Mouse (Mus musculus) heart, postnatal 0 days (tissue): ENCODE data around the gene Zfyve9.

Source experiments
- CTCF ChIP-seq: IDR thresholded peaks from 2 replicates; pipeline ENCODE4 v1.5.1; 2016; ENCODE audit warnings: antibody characterized with exemption, control low read depth, low read depth
- EP300 ChIP-seq: IDR thresholded peaks from 2 replicates; pipeline ENCODE4 v1.6.1; 2016; ENCODE audit warnings: antibody characterized with exemption, low read depth

DNA sequence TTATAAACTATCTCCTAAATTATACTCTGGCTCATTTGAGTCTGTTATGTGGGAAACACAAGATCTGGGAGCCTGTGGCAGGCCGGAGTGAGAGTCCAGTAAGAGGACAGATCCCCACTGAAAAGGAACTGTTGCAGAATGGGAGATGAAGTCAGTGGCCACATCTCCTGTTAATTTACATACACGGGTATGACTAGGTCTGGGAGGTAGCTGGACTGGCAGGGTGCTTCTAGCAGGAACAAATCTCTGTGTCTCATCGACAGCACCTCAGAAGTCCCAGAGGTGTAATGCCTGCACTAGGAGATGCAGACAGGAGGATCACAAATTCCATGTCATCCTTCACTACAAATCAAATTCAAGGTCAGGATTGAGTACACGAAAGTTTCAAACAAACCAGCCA, 162.0 kb downstream of the Zfyve9 start:
- TF ChIP-seq CTCF, result no peak
- TF ChIP-seq EP300, result no peak
